Mouse (Mus musculus) liver, embryonic 14.5 days (tissue): ENCODE measurements around the gene Fam193a.

Experiments used
- CTCF ChIP-seq: IDR thresholded peaks from 2 replicates; pipeline ENCODE4 v1.5.1; 2016; ENCODE audit warnings: antibody characterized with exemption, low read depth, control low read depth
- EP300 ChIP-seq: IDR thresholded peaks from 2 replicates; pipeline ENCODE4 v1.6.1; 2016; ENCODE audit warnings: antibody characterized with exemption, low read depth

DNA sequence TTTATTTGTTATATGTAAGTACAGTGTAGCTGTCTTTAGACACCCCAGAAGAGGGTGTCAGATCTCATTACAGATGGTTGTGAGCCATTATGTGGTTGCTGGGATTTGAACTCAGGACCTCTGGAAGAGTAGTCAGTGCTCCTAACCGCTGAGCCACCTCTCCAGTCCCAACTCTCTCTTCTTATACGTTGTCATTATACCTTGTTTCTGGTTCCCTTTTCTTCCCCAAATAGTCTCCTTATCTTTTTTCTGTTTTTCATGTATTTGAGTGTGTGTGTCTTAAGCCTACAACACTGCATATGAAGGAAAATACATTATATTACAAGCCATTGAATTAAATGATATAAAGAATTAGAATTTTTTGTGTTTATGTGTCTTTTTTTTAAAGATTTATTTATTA, 17.0 kb downstream of the Fam193a start:
- TF ChIP-seq EP300 (no peak), CTCF (no peak)
